Mouse (Mus musculus) neural tube, embryonic 12.5 days (tissue): ENCODE data around the gene Agfg2. TPM values are rescaled to one million over a fixed set of nuclear protein-coding genes. Genes with fewer than 3 reads are reported as not detected.

ENCODE experiments used
- ATAC-seq: fragments of 200-750 bp; cut with Nextera tagmentation; 2 replicates; pipeline ENCODE4 v1.8.0; 2017; ENCODE audit warnings: low read depth, mild to moderate bottlenecking, moderate TSS enrichment, moderate library complexity; ENCODE audit not compliant: low FRiP score
- H3K27ac ChIP-seq: fragments of 300-500 bp; sonication (generic); 2 replicates; pipeline ENCODE4 v1.5.1; 2016
- H3K27me3 ChIP-seq: fragments of 300-500 bp; sonication (generic); replicated peaks from 2 replicates; pipeline ENCODE4 v1.6.1; 2016; ENCODE audit warnings: mild to moderate bottlenecking
- H3K36me3 ChIP-seq: fragments of 300-500 bp; sonication (generic); 2 replicates; pipeline ENCODE4 v1.6.1; 2016; ENCODE audit warnings: mild to moderate bottlenecking
- H3K4me1 ChIP-seq: fragments of 300-500 bp; sonication (generic); 2 replicates; pipeline ENCODE4 v1.6.1; 2016
- H3K4me2 ChIP-seq: fragments of 300-500 bp; sonication (generic); replicated peaks from 2 replicates; pipeline ENCODE4 v1.6.1; 2016; ENCODE audit warnings: mild to moderate bottlenecking
- H3K4me3 ChIP-seq: fragments of 300-500 bp; sonication (generic); 2 replicates; pipeline ENCODE4 v1.5.1; 2016
- H3K9ac ChIP-seq: fragments of 300-500 bp; sonication (generic); 2 replicates; pipeline ENCODE4 v1.6.1; 2016; ENCODE audit warnings: mild to moderate bottlenecking
- H3K9me3 ChIP-seq: fragments of 300-500 bp; sonication (generic); 2 replicates; pipeline ENCODE4 v1.6.1; 2016; ENCODE audit warnings: mild to moderate bottlenecking
- WGBS: fragments of 180-500 bp; shearing (Covaris S2); methylation state at CpG from one replicate; pipeline ENCODE4 v1.1.7; 2016; 5-methylcytosine and 5-hydroxymethylcytosine counted together
- polyA plus RNA-seq: library from polyadenylated mRNA; unstranded; fragments of >200 nt; fragmentation: Nextera tagmentation; extraction: Ambion mirVana; gene quantifications from 2 replicates; pipeline ENCODE4 v1.2.1, GENCODE M21; 2016

Gene Agfg2
- polyA plus RNA-seq, 1 experiment from 2014 or later, result 20.8 TPM

DNA sequence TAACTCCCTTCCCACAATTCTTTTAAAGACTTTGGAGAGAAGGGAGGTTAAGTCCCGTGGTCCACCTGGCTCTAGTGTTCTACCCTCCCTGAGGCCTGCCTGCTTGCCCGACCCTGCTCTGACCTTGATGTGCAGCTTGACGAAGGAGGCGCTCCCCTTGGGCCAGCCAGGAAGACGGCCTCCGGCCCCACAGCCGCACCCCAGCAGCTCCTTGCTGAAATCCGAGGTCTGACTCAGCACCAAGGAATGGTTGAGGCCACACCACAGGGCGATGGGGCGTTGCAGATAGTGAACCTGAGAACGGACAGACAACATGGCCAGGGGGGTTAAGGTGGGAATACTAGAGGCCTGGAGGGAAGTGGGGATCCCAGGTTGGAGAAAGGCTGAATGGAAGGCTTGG is 71.0 kb downstream of the Agfg2 start, which contains the start of gene Pcolce:
Gene Pcolce, minus strand, starts transcription at position 235 of the 400 bp plus-strand sequence.
- H3K4me1 ChIP-seq, result peaks cover 26% of the 10 kb centered on the region
- H3K36me3 ChIP-seq, result no peaks in the 10 kb centered on the region
- WGBS, result 58% methylated on average over 11 of the region's 11 CpGs
- no peak for ATAC-seq
- no peak within 1 kb of the TSS for H3K4me2 ChIP-seq
- H3K27me3 ChIP-seq, result peaks cover 6% of the 10 kb centered on the region; the same call in 1 of the 2 replicates
- H3K9me3 ChIP-seq, result no peaks in the 10 kb centered on the region
- no peak within 1 kb of the TSS for H3K27ac ChIP-seq
- no peak within 1 kb of the TSS for H3K9ac ChIP-seq
- H3K4me3 ChIP-seq, result no peak within 1 kb of the TSS

DNA sequence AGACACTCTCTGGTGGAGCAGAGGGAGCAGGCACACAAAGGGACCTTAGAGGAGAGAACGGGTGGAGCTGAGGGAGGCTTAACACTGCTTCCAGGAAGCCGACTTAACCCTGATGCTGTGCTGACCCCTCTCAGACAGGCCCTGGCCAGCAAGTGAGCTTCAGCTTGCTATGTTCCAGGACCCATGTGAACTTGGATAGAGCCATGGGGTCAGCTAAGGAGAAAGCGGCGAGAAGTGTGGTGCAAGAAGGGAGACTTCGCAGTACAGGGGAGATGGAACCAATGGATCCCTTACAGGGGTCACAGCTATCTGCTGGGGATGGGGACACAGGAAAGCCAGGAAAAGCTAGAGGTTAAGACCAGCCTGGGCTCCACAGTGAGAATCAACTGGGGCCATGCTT is 71.5 kb downstream of the Agfg2 start:
- Histone ChIP-seq H3K36me3 (no peaks in the 10 kb centered on the region), H3K27ac (no peak overlapping the region), H3K9me3 (no peaks in the 10 kb centered on the region), H3K4me2 (no peak overlapping the region), H3K4me1 (peaks cover 30% of the 10 kb centered on the region), H3K27me3 (peaks cover 10% of the 10 kb centered on the region; the same call in 1 of the 2 replicates), H3K9ac (no peak overlapping the region), H3K4me3 (no peak overlapping the region)
- no peak for ATAC-seq
- WGBS, result 79% methylated on average over 5 of the region's 5 CpGs

DNA sequence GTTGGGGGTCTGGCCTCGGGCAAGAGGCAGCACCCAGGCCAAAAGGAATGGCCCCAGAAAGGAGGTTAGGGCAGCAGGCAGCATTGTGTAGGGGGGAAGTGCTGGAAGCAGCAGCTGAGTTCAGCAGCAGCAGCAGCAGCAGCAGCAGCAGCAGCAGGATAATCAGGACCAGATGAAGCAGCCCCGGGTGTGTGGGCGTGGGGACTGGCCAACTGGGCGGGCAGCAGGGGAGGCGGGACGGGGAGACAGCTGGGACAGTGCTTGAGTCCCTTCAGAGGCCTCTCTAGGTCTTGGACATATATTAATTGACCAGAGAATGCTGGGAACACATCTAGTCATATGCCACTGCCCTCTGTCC is 73.3 kb downstream of the Agfg2 start:
- H3K4me3 ChIP-seq, result peak overlapping the region; percentile 21; the same call in 1 of the 2 replicates

DNA sequence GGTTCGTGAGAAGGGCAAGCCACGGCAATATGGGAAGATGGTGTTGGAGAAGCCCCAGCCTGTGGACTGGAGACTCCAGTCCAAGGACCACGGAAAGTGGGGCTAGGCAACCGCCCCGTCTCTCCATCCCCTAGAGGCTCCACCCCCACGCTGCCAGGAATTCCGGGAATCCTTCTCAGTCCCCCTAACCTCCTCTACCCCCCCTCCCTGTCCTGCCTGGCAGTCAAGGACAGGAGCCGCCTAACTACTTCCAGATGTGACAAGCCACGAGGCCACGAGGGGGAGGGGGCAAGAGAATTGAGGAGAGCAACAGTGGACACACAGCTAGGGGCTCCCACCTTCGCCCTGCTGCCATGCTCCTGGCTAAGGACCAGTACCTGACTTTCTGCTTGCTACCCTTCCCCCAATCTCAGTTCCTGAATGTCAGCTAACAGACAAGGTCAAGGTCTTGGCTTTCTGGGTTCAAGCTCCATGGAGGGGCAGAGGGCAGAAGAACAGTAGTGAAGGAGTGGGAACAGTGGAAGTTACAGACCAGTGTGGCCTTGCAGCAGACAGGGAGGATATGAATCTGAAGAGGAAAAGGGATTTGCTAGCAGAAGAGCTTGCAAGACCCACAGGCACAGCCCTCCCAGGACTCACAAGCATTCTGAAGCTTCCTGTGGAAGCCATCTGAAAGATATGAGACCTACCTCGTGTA is 73.8 kb downstream of the Agfg2 start:
- WGBS, result 15% methylated on average over 12 of the region's 12 CpGs
- Histone ChIP-seq H3K4me1 (peaks cover 34% of the 10 kb centered on the region), H3K36me3 (0 out of 2 replicates have a peak, but pooled peaks cover 3% of the 10 kb centered on the region), H3K27ac (peak overlapping the region; percentile 2), H3K27me3 (peaks cover 20% of the 10 kb centered on the region; the same call in 1 of the 2 replicates), H3K4me2 (peak overlapping the region; percentile 39), H3K9me3 (no peaks in the 10 kb centered on the region), H3K9ac (no peak overlapping the region), H3K4me3 (peak overlapping the region; percentile 21)
- no peak for ATAC-seq

More for the DNA sequence above, 73.3 kb downstream of the Agfg2 start:
- Histone ChIP-seq H3K27ac (peak overlapping the region; percentile 2; the same call in 1 of the 2 replicates), H3K9ac (no peak overlapping the region), H3K9me3 (no peaks in the 10 kb centered on the region), H3K27me3 (peaks cover 20% of the 10 kb centered on the region; the same call in 1 of the 2 replicates), H3K4me1 (peaks cover 34% of the 10 kb centered on the region), H3K4me2 (peak overlapping the region; percentile 39), H3K36me3 (0 out of 2 replicates have a peak, but pooled peaks cover under 1% of the 10 kb centered on the region)
- no peak for ATAC-seq
- 22% methylated on average over 6 of the region's 6 CpGs for WGBS

DNA sequence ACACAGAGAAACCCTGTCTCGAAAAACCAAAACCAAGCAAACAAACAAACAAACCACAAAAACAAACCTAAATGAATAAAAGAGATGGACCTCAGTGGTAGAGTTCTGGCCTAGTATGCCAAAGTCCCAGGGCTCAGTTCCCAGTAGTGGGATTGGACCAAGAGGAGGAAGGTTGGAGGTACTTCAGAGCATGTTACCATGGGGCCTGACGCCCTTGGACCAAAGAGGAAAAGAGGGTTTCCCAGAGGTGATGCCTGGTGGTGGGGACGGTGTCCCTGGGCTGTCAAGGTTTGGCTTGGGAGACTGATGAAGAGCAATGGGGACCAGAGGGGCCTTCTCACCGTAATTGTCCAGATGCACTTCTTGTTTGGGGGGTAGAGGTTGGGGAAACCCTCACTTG is 74.5 kb downstream of the Agfg2 start:
- peaks cover 34% of the 10 kb centered on the region for H3K4me1 ChIP-seq

DNA sequence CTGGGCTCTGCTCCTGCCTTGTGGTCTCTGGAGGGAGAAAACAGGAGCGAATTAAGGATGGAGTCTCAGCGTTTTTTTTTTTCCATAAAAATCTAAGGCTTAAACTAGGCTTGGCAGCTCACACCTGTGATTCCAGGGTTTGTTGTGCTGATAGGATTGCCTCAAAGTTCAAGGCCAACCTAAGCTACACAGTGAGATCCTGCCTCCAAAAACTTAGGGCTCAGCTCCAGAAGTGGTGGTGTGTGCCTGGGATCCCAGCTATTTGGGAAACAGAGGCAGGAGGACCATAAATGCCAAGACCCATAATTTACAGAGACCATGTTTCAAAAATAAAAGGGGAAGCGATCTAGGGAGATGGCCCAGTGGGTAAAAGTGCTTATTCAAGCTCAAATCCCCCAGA is 75.2 kb downstream of the Agfg2 start:
- no peak overlapping the region for H3K4me3 ChIP-seq
- WGBS, result 47% methylated on average over 3 of the region's 3 CpGs
- peak overlapping the region; percentile 50; the same call in 1 of the 2 replicates for H3K4me2 ChIP-seq
- H3K9ac ChIP-seq, result no peak overlapping the region
- peaks cover 34% of the 10 kb centered on the region for H3K4me1 ChIP-seq
- H3K27me3 ChIP-seq, result peaks cover 20% of the 10 kb centered on the region; the same call in 1 of the 2 replicates
- H3K27ac ChIP-seq, result no peak overlapping the region
- no peaks in the 10 kb centered on the region for H3K9me3 ChIP-seq
- no peak for ATAC-seq
- H3K36me3 ChIP-seq, result 0 out of 2 replicates have a peak, but pooled peaks cover 3% of the 10 kb centered on the region

More for the DNA sequence above, 74.5 kb downstream of the Agfg2 start:
- 0 out of 2 replicates have a peak, but pooled peaks cover 3% of the 10 kb centered on the region for H3K36me3 ChIP-seq
- no peaks in the 10 kb centered on the region for H3K9me3 ChIP-seq
- no peak overlapping the region for H3K27ac ChIP-seq
- peak overlapping the region; percentile 39 for H3K4me2 ChIP-seq
- peak overlapping the region; percentile 21; the same call in 1 of the 2 replicates for H3K4me3 ChIP-seq
- no peak for ATAC-seq
- WGBS, result 76% methylated on average over 4 of the region's 4 CpGs
- H3K9ac ChIP-seq, result no peak overlapping the region
- peaks cover 20% of the 10 kb centered on the region; the same call in 1 of the 2 replicates for H3K27me3 ChIP-seq

DNA sequence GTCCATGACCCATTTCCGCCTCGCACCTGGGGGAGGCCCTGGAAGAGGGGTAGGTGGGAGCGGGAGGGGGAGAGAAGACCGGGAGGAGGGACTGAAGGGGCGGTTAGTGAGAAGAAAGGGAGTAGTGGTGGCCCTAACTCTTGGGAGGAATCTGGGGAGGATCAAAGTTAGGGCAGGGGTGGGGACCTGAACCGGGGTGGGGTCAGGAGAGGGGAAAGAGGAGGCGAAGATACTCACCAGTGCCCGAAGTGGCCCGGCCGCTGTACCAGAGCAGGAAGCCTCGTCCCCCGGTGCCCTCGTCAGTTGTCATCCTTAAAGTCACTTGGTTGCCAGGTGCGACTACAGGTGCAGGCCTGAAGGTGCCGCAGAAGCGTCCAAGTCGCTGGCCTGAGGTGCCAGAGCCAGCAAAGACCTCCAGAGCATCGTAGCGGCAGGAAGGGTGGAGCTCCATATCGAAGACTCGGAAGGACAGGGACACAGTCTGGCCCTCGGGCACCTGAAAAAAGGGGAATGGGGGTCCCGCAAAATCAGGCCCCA is 75.8 kb downstream of the Agfg2 start:
- H3K36me3 ChIP-seq, result 0 out of 2 replicates have a peak, but pooled peaks cover 3% of the 10 kb centered on the region
- H3K4me3 ChIP-seq, result no peak overlapping the region
- no peak overlapping the region for H3K27ac ChIP-seq
- WGBS, result 12% methylated on average over 23 of the region's 23 CpGs
- H3K4me2 ChIP-seq, result peak overlapping the region; percentile 50
- H3K9ac ChIP-seq, result no peak overlapping the region
- ATAC-seq, result no peak
- H3K27me3 ChIP-seq, result peaks cover 20% of the 10 kb centered on the region; the same call in 1 of the 2 replicates
- H3K9me3 ChIP-seq, result no peaks in the 10 kb centered on the region
- peaks cover 34% of the 10 kb centered on the region for H3K4me1 ChIP-seq

DNA sequence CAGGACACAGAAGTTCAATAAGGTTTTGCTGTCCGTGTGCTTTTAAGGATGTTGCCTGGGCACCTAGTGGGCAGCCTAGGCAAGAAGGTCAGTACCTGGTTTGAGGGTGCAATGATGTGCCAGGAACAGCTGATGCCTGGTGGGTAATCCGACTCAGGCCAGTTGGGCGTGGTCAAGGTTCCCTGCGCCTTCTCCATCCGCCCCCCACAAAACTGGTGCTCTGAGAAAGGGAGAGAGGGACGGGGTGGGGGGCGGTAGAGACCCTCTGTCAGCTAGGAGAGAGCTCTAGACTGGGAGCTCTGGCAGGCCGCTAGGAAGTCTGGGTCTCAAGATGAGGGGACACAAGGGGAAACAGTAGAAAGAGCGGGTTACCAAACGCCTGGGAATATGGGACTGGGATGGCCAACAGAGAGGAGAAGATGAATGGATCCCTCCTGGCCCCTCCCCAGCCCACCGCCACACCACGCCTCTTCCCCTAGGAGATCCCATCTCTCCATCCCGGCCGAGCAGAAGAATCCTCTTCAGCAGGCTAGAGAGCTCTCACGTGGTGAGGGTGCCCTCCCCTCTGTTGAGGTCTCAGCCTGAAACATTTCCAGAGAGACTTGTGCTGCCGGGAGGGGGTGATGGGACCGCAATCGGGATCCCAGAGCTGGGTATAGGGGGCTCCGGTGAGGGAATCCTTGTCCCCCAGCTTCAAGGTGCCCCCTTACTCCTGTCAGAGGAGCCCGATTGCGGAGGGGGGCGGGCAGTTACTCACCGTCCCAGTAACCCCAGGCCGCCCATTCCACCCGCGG is 76.5 kb downstream of the Agfg2 start:
- 0 out of 2 replicates have a peak, but pooled peaks cover 3% of the 10 kb centered on the region for H3K36me3 ChIP-seq
- H3K9me3 ChIP-seq, result no peaks in the 10 kb centered on the region
- H3K4me2 ChIP-seq, result peak overlapping the region; percentile 50
- no peak overlapping the region for H3K27ac ChIP-seq
- 0 out of 2 replicates have a peak overlapping the region, but pooled peaks have one; percentile 30 for H3K9ac ChIP-seq
- no peak for ATAC-seq
- WGBS, result 12% methylated on average over 26 of the region's 26 CpGs
- H3K4me3 ChIP-seq, result no peak overlapping the region
- H3K27me3 ChIP-seq, result peaks cover 20% of the 10 kb centered on the region; the same call in 1 of the 2 replicates
- H3K4me1 ChIP-seq, result peaks cover 34% of the 10 kb centered on the region

DNA sequence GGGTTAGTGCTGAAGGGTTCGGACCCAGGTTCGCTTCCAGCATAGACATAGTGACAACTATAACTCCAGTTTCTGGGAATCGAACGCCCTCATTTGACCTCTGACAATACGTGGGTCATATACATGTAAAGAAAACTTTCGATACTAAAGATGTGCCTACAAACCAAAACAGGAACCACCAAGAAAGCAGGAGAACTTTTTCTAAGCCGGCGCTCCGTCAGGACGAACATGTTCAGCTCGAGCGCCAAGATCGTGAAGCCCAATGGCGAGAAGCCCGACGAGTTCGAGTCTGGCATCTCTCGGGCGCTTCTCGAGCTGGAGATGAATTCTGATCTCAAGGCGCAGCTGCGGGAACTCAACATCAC is 83.2 kb downstream of the Agfg2 start:
- Histone ChIP-seq H3K27ac (no peak overlapping the region), H3K27me3 (no peaks in the 10 kb centered on the region), H3K9me3 (no peaks in the 10 kb centered on the region), H3K4me1 (peaks cover 29% of the 10 kb centered on the region), H3K4me3 (peak overlapping the region; percentile 64), H3K4me2 (peak overlapping the region; percentile 91), H3K36me3 (0 out of 2 replicates have a peak, but pooled peaks cover 15% of the 10 kb centered on the region), H3K9ac (peak overlapping the region; percentile 45)
- WGBS, result under 1% methylated on average over 22 of the region's 22 CpGs
- no peak for ATAC-seq

DNA sequence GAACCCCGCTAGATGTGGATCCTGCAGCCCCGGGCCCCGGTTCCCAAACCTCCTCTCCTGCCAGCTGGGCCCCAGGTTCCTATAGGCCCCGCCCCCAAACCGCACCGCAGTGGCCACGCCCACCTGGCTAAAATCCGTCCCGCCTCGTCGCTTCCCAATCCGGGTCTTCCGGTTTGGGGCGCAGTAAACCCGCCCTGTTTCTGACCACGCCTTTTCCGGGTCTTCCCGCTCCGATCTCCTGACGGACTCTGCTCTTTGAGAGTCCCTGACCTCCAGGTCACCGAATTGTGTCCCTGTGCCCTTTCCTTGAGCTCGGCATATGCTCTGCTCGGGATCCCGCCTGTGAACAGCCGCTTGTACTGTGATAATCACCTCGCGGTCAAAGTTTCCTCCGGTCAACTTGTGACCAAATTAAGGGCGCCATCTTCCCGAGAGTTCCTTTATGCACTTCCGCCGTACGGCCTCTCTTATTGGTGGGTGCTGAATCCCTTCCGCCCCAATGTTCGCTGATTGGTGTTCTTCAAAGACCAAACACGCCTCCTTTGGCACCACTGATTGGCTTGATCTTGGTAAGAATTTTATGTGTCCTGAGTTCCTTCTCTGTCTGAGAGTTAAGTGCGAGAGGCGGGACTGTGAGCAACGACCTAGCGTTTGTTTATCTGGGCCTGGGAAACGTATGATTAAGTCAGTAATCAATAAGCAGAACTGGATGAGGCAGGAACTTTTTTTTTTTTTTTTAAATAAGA is 83.7 kb downstream of the Agfg2 start, which contains the start of gene Mospd3:
Gene Mospd3, minus strand, starts transcription at position 440 of the 746 bp plus-strand sequence.
- peak; percentile 94 for ATAC-seq
- H3K36me3 ChIP-seq, result 0 out of 2 replicates have a peak, but pooled peaks cover 12% of the 10 kb centered on the region
- no peaks in the 10 kb centered on the region for H3K27me3 ChIP-seq
- peak within 1 kb of the TSS; percentile 91 for H3K4me2 ChIP-seq
- H3K9ac ChIP-seq, result peak within 1 kb of the TSS; percentile 86
- no peaks in the 10 kb centered on the region for H3K9me3 ChIP-seq
- H3K4me1 ChIP-seq, result peaks cover 29% of the 10 kb centered on the region
- WGBS, result under 1% methylated on average over 41 of the region's 41 CpGs
- H3K4me3 ChIP-seq, result peak within 1 kb of the TSS; percentile 64
- no peak within 1 kb of the TSS for H3K27ac ChIP-seq
